Mouse (Mus musculus): ENCODE data around the gene Lrrc7.

DNA sequence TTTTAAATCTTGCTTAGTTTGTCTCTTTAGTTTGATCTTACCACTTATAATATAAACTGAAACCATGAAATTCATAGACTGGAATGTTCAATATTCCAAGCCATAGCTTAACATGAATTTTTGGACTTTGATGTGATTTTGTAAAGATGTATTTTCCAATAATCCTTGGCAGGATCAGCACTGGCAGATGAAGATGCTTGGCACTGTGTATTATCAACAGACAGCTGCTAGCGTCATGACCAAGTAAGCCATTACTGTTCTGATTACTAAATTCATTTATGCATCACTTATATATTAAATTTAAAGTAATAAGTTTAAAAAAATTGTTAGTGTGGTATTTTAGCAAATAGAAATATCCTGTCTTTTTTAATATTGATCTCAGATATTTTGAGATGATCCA lies 413.0 kb downstream of the Lrrc7 start:
- TF ChIP-seq POLR2A (IDR thresholded peaks at IDR 0.05; ENCODE audit: low read depth, low read length) (no peak), CTCF (IDR thresholded peaks at IDR 0.05; ENCODE audit: borderline replicate concordance, insufficient read depth, low read length) (no peak)
